Mouse (Mus musculus): ENCODE data around the gene Ugt1a6b. TPM values are rescaled to one million over a fixed set of nuclear protein-coding genes. Genes with fewer than 3 reads are reported as not detected.
A peak's percentile ranks its signal among the peaks of the same experiment; 100 is the strongest.

The Ugt1a6b gene
- polyA plus RNA-seq, 1 experiment from 2014 or later: 0.70 TPM

GRCm38 (mm10) chr1:88256886-88257663 is 154.0 kb downstream of the Ugt1a6b start:
- WGBS: 80% methylated on average over 10 of the region's 10 CpGs
- no peak; the same call in 1 of the 2 replicates for ATAC-seq (replicated peaks)
- Histone ChIP-seq H3K4me1 (no peaks in the 10 kb centered on the region), H3K4me3 (no peak overlapping the region), H3K27me3 (replicated peaks) (no peaks in the 10 kb centered on the region), H3K9me3 (peaks cover 25% of the 10 kb centered on the region), H3K27ac (no peak overlapping the region), H3K4me2 (no peak overlapping the region), H3K9ac (no peak overlapping the region), H3K36me3 (replicated peaks) (peaks cover 11% of the 10 kb centered on the region; the same call in 1 of the 2 replicates)

- Histone ChIP-seq H3K9me3 (peaks cover 19% of the 10 kb centered on the region), H3K27me3 (replicated peaks) (no peaks in the 10 kb centered on the region), H3K4me2 (no peak overlapping the region), H3K9ac (no peak overlapping the region), H3K4me1 (no peaks in the 10 kb centered on the region), H3K27ac (no peak overlapping the region), H3K36me3 (replicated peaks) (peaks cover 16% of the 10 kb centered on the region), H3K4me3 (no peak overlapping the region)
- no peak for ATAC-seq (replicated peaks)
- WGBS: 84% methylated on average over 6 of the region's 6 CpGs
Observed at GRCm38 (mm10) chr1:88257681-88258080, 154.6 kb downstream of the Ugt1a6b start.

- H3K36me3 ChIP-seq (replicated peaks): peaks cover 23% of the 10 kb centered on the region
- H3K4me3 ChIP-seq: no peak overlapping the region
- WGBS: 70% methylated on average over 6 of the region's 6 CpGs
- H3K27ac ChIP-seq: no peak overlapping the region
- H3K9ac ChIP-seq: no peak overlapping the region
- peaks cover 16% of the 10 kb centered on the region for H3K9me3 ChIP-seq
- no peaks in the 10 kb centered on the region for H3K4me1 ChIP-seq
- ATAC-seq (replicated peaks): no peak
- H3K27me3 ChIP-seq (replicated peaks): no peaks in the 10 kb centered on the region
- H3K4me2 ChIP-seq: no peak overlapping the region
Observed at GRCm38 (mm10) chr1:88258361-88258760, 155.3 kb downstream of the Ugt1a6b start.

- WGBS: 81% methylated on average over 8 of the region's 8 CpGs
- Histone ChIP-seq H3K9me3 (peaks cover 16% of the 10 kb centered on the region), H3K9ac (no peak overlapping the region), H3K4me3 (no peak overlapping the region), H3K4me2 (no peak overlapping the region), H3K4me1 (no peaks in the 10 kb centered on the region), H3K36me3 (replicated peaks) (peaks cover 30% of the 10 kb centered on the region), H3K27me3 (replicated peaks) (no peaks in the 10 kb centered on the region), H3K27ac (no peak overlapping the region)
- peak; percentile 1; the same call in 1 of the 2 replicates for ATAC-seq (replicated peaks)
Observed at GRCm38 (mm10) chr1:88258881-88259642, 156.0 kb downstream of the Ugt1a6b start.

- peak; percentile 2; the same call in 1 of the 2 replicates for ATAC-seq (replicated peaks)
- peaks cover 15% of the 10 kb centered on the region for H3K9me3 ChIP-seq
- H3K36me3 ChIP-seq (replicated peaks): peaks cover 36% of the 10 kb centered on the region
- H3K4me2 ChIP-seq: no peak overlapping the region
- WGBS: 85% methylated on average over 4 of the region's 4 CpGs
- H3K9ac ChIP-seq: no peak overlapping the region
- no peaks in the 10 kb centered on the region for H3K27me3 ChIP-seq (replicated peaks)
- H3K27ac ChIP-seq: no peak overlapping the region
- H3K4me3 ChIP-seq: no peak overlapping the region
- H3K4me1 ChIP-seq: no peaks in the 10 kb centered on the region
Observed at GRCm38 (mm10) chr1:88259643-88260024, 156.6 kb downstream of the Ugt1a6b start.

GRCm38 (mm10) chr1:88260114-88260513 is 157.1 kb downstream of the Ugt1a6b start:
- peaks cover 41% of the 10 kb centered on the region for H3K36me3 ChIP-seq (replicated peaks)
- ATAC-seq (replicated peaks): peak; percentile 7; the same call in 1 of the 2 replicates

GRCm38 (mm10) chr1:88260604-88261377 is 157.7 kb downstream of the Ugt1a6b start:
- 84% methylated on average over 10 of the region's 10 CpGs for WGBS
- H3K4me3 ChIP-seq: no peak overlapping the region
- no peak overlapping the region for H3K9ac ChIP-seq
- ATAC-seq (replicated peaks): no peak
- no peaks in the 10 kb centered on the region for H3K27me3 ChIP-seq (replicated peaks)
- H3K27ac ChIP-seq: no peak overlapping the region
- H3K36me3 ChIP-seq (replicated peaks): peaks cover 47% of the 10 kb centered on the region
- no peak overlapping the region for H3K4me2 ChIP-seq
- H3K9me3 ChIP-seq: 0 out of 2 replicates have a peak, but pooled peaks cover 6% of the 10 kb centered on the region
- H3K4me1 ChIP-seq: no peaks in the 10 kb centered on the region

More at GRCm38 (mm10) chr1:88260114-88260513, 157.1 kb downstream of the Ugt1a6b start:
- Histone ChIP-seq H3K4me2 (no peak overlapping the region), H3K27ac (no peak overlapping the region), H3K4me1 (no peaks in the 10 kb centered on the region), H3K9me3 (peaks cover 10% of the 10 kb centered on the region), H3K9ac (no peak overlapping the region), H3K4me3 (no peak overlapping the region), H3K27me3 (replicated peaks) (no peaks in the 10 kb centered on the region)
- WGBS: 80% methylated on average over 6 of the region's 6 CpGs

GRCm38 (mm10) chr1:88261706-88262105 is 158.7 kb downstream of the Ugt1a6b start:
- H3K9me3 ChIP-seq: no peaks in the 10 kb centered on the region
- H3K4me3 ChIP-seq: no peak overlapping the region
- no peak overlapping the region for H3K9ac ChIP-seq
- ATAC-seq (replicated peaks): no peak
- no peaks in the 10 kb centered on the region for H3K4me1 ChIP-seq
- H3K27ac ChIP-seq: no peak overlapping the region
- H3K27me3 ChIP-seq (replicated peaks): no peaks in the 10 kb centered on the region
- H3K36me3 ChIP-seq (replicated peaks): peaks cover 56% of the 10 kb centered on the region
- WGBS: 87% methylated on average over 7 of the region's 7 CpGs
- no peak overlapping the region for H3K4me2 ChIP-seq

GRCm38 (mm10) chr1:88262255-88262654 is 159.2 kb downstream of the Ugt1a6b start:
- ATAC-seq (replicated peaks): no peak

GRCm38 (mm10) chr1:88262961-88263360 is 159.9 kb downstream of the Ugt1a6b start:
- 77% methylated on average over 6 of the region's 6 CpGs for WGBS
- Histone ChIP-seq H3K9ac (no peak overlapping the region), H3K27ac (no peak overlapping the region), H3K4me3 (no peak overlapping the region), H3K36me3 (replicated peaks) (peaks cover 69% of the 10 kb centered on the region), H3K4me1 (no peaks in the 10 kb centered on the region), H3K4me2 (no peak overlapping the region), H3K27me3 (replicated peaks) (no peaks in the 10 kb centered on the region), H3K9me3 (no peaks in the 10 kb centered on the region)
- ATAC-seq (replicated peaks): no peak

More at GRCm38 (mm10) chr1:88262255-88262654, 159.2 kb downstream of the Ugt1a6b start:
- Histone ChIP-seq H3K9ac (no peak overlapping the region), H3K9me3 (no peaks in the 10 kb centered on the region), H3K4me3 (no peak overlapping the region), H3K4me1 (no peaks in the 10 kb centered on the region), H3K27me3 (replicated peaks) (no peaks in the 10 kb centered on the region), H3K36me3 (replicated peaks) (peaks cover 62% of the 10 kb centered on the region), H3K4me2 (no peak overlapping the region), H3K27ac (no peak overlapping the region)
- WGBS: 85% methylated on average over 4 of the region's 4 CpGs

GRCm38 (mm10) chr1:88263778-88264177 is 160.7 kb downstream of the Ugt1a6b start:
- Histone ChIP-seq H3K4me3 (no peak overlapping the region), H3K9me3 (no peaks in the 10 kb centered on the region), H3K27me3 (replicated peaks) (no peaks in the 10 kb centered on the region), H3K4me1 (no peaks in the 10 kb centered on the region), H3K9ac (no peak overlapping the region), H3K36me3 (replicated peaks) (peaks cover 77% of the 10 kb centered on the region), H3K27ac (no peak overlapping the region), H3K4me2 (no peak overlapping the region)
- no peak for ATAC-seq (replicated peaks)
- 92% methylated on average over 5 of the region's 5 CpGs for WGBS
